Mouse (Mus musculus): ENCODE results near the gene Scn1b.
A peak's percentile ranks its signal among the peaks of the same experiment; 100 is the strongest.

The Scn1b gene

GRCm38 (mm10) chr7:31115182-31115581 lies 11.6 kb downstream of the Scn1b start, which contains the start of gene Hpn:
Gene Hpn, minus strand, starts transcription at chr7:31115290.
- no peak for DNase-seq (ENCODE audit: low read depth)

- no peak for DNase-seq (ENCODE audit: low read depth)
These were observed 12.2 kb downstream of the Scn1b start for GRCm38 (mm10) chr7:31114646-31115045.

- DNase-seq (ENCODE audit: low read depth): no peak
These were observed 13.0 kb downstream of the Scn1b start for GRCm38 (mm10) chr7:31113800-31114199.

GRCm38 (mm10) chr7:31112036-31112435 lies 14.8 kb downstream of the Scn1b start:
- no peak for DNase-seq (ENCODE audit: low read depth)

DNA sequence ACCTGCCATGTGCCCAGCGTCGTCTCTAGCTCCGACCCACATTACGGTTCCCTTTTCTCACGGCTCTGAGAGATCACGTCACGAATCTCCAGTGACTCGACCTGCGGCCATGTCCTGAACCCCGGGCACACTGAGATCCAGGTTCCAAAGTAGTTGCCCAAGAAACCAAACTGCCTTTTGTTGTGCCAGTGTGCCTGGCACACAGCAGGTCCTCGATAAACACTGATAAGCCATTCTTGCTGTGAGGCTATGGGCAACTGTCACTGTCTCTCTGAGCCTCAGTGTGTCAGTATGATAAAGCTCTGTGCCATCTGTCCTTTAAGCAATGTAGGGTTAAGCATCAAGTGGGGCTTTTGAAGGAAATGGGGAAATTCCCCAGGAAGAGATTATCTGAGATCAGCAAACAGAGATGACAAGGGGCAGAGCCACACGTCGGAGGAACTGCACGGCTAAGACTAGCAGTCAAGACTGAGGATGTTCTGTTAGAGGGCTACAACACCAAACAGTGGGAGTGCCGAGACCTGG lies 15.9 kb downstream of the Scn1b start:
- no peak for DNase-seq (ENCODE audit: low read depth)

- no peak for DNase-seq (ENCODE audit: low read depth)
These were observed 17.0 kb downstream of the Scn1b start for GRCm38 (mm10) chr7:31109796-31110195.

DNA sequence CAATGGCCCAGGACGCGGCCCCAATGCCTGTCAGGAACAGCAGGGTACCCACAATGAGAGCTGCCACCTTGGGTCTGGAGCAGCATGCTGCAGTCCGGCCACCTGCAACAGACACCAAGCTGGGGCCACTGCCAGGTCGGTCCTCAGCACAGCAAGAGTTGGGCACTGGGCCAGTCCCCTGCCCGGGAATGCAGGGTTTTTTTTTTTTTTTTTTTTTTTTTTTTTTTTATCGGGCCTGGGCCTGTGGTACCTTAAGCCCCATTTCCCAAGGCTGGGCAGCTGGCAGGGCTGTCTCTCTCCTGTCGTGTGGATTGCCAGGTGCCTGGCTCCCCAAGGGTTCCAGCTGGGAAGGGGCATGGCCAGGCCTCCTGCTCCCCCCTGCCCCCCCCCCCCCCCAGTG lies 17.7 kb downstream of the Scn1b start:
- DNase-seq (ENCODE audit: low read depth): no peak

DNA sequence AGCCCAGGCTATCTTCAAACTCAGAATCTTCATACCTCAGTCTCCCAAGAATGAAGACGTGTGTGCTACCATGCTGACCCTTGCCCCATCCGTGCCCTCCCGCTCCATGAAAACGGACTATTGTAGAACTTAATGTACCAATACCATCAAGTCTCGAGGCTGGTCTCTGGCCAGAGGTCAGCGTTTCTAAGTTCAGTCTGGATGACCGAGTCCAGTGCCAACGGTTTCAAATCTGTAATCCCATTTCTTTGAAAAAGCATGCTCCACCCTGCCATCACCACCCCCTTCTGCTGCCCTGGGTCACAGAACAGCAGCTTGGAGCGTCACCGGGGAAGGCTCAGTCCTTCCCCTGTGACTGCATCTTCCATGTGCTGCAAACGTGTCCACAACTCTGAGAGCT lies 19.0 kb downstream of the Scn1b start:
- DNase-seq (ENCODE audit: low read depth): no peak

- no peak for DNase-seq (ENCODE audit: low read depth)
These were observed 20.6 kb downstream of the Scn1b start for GRCm38 (mm10) chr7:31106166-31106565.

GRCm38 (mm10) chr7:31105061-31105768 lies 21.6 kb downstream of the Scn1b start:
- peak; percentile 55 for DNase-seq (ENCODE audit: low read depth)

DNA sequence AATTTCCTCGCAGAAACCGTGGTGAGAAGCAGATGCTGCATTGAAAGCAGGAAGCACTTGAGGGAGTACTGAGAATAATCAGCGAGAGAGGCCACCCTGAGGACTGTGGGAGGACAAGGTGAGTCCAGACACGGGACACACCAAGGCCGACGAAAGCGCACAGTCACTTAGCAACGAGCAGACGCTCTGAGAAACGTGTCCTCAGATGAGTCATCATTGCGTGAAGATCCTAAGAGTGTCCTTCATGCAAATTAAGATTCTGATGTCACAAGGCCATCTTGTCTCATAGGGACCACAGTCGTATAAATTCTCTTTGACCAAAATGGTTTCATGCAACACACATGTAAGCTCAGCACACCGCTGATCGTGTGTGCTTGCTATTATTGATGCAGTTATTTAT lies 26.0 kb downstream of the Scn1b start:
- no peak for DNase-seq (ENCODE audit: low read depth)

DNA sequence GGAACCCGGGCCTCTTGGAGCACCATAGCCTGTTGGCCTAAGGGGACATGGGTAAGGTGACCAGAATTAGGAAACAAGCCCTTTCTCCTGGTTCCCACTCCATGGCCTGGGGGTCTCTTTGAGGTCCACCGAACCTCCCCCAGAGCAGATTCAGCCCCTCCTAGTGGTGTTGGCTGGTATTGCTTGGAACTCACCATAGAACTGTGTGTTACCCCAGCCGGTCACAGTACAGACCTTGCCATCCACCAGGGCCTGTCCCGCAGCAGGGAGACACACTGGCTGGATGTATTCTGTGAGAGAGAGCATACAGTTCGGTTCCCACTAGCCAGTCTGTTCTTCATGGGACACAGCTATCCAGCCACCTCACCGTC lies 27.2 kb downstream of the Scn1b start:
- no peak for DNase-seq (ENCODE audit: low read depth)

DNA sequence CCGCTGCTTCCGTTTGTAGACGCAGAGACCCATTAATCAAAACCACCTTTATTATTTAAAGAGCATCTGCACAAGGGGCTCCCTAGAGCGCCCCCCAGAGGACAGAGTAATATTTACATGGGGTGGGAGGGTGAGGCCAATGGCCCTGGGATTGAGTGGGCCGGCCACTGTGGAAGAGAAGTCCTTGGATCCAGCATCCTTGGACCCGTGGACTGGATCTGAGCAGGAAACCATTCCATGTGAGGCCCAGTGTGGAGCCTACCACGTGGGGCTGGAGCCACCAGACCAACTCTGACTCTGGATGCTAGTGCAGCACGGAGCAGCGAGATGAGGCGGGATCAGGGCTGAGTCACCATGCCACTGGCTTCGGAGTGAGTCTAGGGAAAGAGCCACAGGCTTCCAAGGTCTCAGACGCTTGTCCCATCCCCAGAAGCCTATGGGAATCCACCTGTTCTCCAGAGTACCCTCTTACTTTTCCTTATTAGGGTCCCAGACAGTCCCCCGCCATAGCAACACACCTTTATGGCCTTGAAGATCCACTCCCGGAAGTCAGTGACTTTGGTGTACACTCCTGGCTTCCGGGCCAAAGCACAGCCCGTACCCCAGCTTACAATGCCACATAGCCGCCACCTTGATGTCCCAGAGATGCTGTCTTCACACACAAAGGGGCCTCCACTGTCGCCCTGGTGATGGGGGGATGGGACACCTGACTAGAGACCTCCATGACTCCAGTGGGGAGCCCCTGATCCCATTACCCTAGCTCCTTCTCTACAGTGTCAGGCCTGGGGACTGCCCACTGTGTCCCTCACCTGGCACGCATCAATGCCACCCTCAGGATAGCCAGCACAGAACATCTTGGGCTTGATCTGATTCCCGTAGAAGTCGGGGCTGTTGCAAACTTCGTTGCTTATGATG lies 27.8 kb downstream of the Scn1b start:
- no peak for DNase-seq (ENCODE audit: low read depth)

DNA sequence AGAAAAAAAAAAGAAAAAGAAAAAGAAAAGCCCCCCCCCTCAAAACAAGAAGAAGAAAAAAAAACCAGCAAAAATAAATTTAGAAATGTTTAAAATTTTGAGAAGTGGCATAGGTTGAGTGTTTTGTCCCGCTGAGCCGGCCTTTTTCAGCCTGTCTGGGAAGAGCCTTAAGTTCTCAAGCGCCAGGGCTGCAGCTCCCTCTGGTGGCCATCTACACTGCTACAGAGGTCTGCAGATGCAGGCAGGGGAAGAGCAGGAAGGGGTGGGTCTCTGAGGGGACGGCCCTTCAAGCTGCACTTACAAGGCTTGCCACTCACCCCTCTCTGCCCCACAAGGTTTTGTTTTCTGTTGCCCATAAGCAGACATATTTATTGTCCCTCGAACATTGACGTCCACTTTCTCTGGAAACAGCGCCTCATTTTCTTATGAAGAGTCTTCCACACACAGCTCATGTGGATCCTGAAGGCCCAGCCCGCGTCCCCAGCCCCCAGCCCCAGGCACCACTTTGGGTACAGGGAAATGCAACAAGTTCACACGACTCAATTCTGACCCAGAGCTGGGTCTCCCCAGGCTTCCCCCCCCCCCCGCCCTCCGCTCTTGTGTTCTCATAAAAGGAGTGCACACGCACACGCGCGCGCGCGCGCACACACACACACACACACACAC lies 29.1 kb downstream of the Scn1b start:
- DNase-seq (ENCODE audit: low read depth): peak; percentile 94

DNA sequence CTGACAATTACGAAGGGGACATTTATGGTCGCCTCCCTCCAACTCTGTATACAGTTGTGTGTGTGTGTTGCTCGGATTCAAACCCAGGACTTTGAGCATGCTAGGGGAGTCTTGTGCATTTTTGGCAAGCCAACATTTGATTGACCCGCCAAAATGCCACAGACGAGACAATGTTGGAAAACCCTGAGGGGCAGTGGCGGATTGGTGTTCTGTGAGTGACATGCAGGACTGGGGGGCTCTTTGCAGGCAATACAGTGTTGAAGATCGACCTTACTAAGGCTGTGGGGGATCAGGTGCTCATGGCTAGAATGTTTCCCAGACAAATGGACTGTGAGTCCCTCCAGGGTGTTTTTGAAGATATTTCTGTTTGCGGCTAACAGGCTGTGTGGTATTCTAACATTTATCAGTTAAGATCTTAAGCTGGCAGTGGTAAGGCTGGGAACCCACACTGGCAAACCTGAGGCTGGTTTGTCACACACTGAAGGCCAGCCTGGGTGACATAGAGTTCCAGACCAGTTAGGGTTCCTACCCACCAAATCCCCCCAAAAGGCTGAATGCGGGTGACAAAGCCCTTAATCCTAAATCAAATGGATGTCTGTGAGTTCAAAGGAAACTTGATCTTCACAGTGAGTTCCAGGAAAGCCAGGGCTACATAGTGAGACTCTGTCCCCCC lies 29.8 kb downstream of the Scn1b start:
- DNase-seq (ENCODE audit: low read depth): no peak

- no peak for DNase-seq (ENCODE audit: low read depth)
These were observed 31.9 kb downstream of the Scn1b start for GRCm38 (mm10) chr7:31094774-31095501.

- DNase-seq (ENCODE audit: low read depth): no peak
These were observed 37.1 kb downstream of the Scn1b start for GRCm38 (mm10) chr7:31089721-31090120.

- DNase-seq (ENCODE audit: low read depth): no peak
These were observed 38.6 kb downstream of the Scn1b start for GRCm38 (mm10) chr7:31088206-31088605.

DNA sequence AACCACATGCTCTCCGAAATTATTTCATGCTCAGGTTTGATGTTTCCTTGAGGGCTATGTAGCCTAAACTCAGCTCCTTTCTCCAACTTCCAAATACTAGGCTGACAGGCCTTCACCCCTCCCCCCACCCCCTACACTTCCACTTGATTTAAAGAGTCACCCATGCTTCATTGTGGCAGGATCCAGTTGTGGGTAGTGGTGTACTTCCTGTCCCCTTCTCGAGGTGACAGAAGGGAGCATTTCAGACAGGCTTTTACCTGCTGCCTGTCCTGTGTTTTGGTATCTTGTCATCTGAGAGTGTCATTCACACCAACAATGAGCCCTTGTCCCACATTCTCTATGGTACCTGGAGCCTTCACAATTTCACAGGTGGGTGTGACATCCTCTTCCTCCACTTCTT lies 39.5 kb downstream of the Scn1b start:
- no peak for DNase-seq (ENCODE audit: low read depth)

GRCm38 (mm10) chr7:31086175-31086755 lies 40.5 kb downstream of the Scn1b start:
- no peak for DNase-seq (ENCODE audit: low read depth)

DNA sequence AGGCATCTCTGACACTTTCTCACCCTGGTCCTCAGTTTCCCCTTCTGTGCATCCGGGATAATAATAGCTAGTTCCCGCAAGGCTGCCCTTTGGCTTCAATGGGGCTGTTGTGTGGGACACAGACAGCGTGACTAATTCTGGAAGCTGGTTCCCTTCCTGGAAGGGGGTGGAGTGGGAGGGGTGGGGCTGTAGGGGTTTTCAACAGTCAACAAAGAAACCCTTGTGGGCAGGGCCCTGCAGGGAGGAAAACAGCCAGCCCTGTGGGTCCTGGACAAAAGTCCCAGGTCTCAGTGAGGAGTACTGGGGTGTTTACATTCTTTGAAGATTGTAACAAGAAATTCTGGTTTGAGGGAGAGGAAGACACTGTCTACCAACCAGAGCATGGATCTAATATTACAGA lies 41.6 kb downstream of the Scn1b start:
- DNase-seq (ENCODE audit: low read depth): peak; percentile 52
